Mouse (Mus musculus): ENCODE data around the gene Dusp11.
"Not testable (repeated sequence)": the region's sequence is repeated elsewhere in the genome, so short reads cannot be mapped to it uniquely, and the experiment has no call there.

Dusp11 gene

GRCm38 (mm10) chr6:85935646-85936045 is 25.8 kb downstream of the Dusp11 start:
- DNase-seq (ENCODE audit: low read depth) = peak; percentile 70

GRCm38 (mm10) chr6:85934047-85934446 is 27.4 kb downstream of the Dusp11 start:
- DNase-seq (ENCODE audit: low read depth) = peak; percentile 19

GRCm38 (mm10) chr6:85929312-85929711 is 32.2 kb downstream of the Dusp11 start:
- no peak for DNase-seq (ENCODE audit: low read depth)

GRCm38 (mm10) chr6:85927476-85928464 is 33.7 kb downstream of the Dusp11 start:
- DNase-seq (ENCODE audit: low read depth) = no peak

- no peak for DNase-seq (ENCODE audit: low read depth)
Observed at GRCm38 (mm10) chr6:85926709-85927108, 34.8 kb downstream of the Dusp11 start.

GRCm38 (mm10) chr6:85923643-85924042 is 37.8 kb downstream of the Dusp11 start:
- peak; percentile 85 for DNase-seq (ENCODE audit: low read depth)

- DNase-seq (ENCODE audit: low read depth) = no peak
Observed at GRCm38 (mm10) chr6:85919401-85919800, 42.1 kb downstream of the Dusp11 start.

GRCm38 (mm10) chr6:85918341-85918740 is 43.1 kb downstream of the Dusp11 start:
- not testable (repeated sequence) for DNase-seq (ENCODE audit: low read depth)

GRCm38 (mm10) chr6:85916596-85916995 is 44.9 kb downstream of the Dusp11 start:
- no peak for DNase-seq (ENCODE audit: low read depth)

- peak; percentile 93 for DNase-seq (ENCODE audit: low read depth)
Observed at GRCm38 (mm10) chr6:85915539-85916513, 45.6 kb downstream of the Dusp11 start, which contains the start of gene Nat8f1. TSS of gene Nat8f1 (minus strand) at chr6:85915687.

- DNase-seq (ENCODE audit: low read depth) = peak; percentile 43
Observed at GRCm38 (mm10) chr6:85915141-85915538, 46.3 kb downstream of the Dusp11 start.

- DNase-seq (ENCODE audit: low read depth) = peak; percentile 29
Observed at GRCm38 (mm10) chr6:85911587-85911986, 49.9 kb downstream of the Dusp11 start, which contains the start of gene Tprkb. TSS of gene Tprkb (plus strand) at chr6:85911865.

GRCm38 (mm10) chr6:85909704-85910103 is 51.8 kb downstream of the Dusp11 start:
- DNase-seq (ENCODE audit: low read depth) = no peak

GRCm38 (mm10) chr6:85908341-85908740 is 53.1 kb downstream of the Dusp11 start:
- no peak for DNase-seq (ENCODE audit: low read depth)

GRCm38 (mm10) chr6:85906911-85907351 is 54.5 kb downstream of the Dusp11 start:
- DNase-seq (ENCODE audit: low read depth) = not testable (repeated sequence)

GRCm38 (mm10) chr6:85904642-85905061 is 56.8 kb downstream of the Dusp11 start, which contains the start of gene Nat8f4:
TSS of gene Nat8f4 (minus strand) at chr6:85904884.
- peak; percentile 12 for DNase-seq (ENCODE audit: low read depth)

GRCm38 (mm10) chr6:85902303-85902702 is 59.2 kb downstream of the Dusp11 start:
- no peak for DNase-seq (ENCODE audit: low read depth)

GRCm38 (mm10) chr6:85898596-85899475 is 62.6 kb downstream of the Dusp11 start:
- not testable (repeated sequence) for DNase-seq (ENCODE audit: low read depth)

- DNase-seq (ENCODE audit: low read depth) = not testable (repeated sequence)
Observed at GRCm38 (mm10) chr6:85895061-85895648, 66.3 kb downstream of the Dusp11 start.
